Mouse (Mus musculus): ENCODE data around the gene Fry. TPM values are rescaled to one million over a fixed set of nuclear protein-coding genes. Genes with fewer than 3 reads are reported as not detected.

Fry gene
- total RNA-seq, 2 experiments from 2014 or later, result 74.1 to 86.7 TPM

DNA sequence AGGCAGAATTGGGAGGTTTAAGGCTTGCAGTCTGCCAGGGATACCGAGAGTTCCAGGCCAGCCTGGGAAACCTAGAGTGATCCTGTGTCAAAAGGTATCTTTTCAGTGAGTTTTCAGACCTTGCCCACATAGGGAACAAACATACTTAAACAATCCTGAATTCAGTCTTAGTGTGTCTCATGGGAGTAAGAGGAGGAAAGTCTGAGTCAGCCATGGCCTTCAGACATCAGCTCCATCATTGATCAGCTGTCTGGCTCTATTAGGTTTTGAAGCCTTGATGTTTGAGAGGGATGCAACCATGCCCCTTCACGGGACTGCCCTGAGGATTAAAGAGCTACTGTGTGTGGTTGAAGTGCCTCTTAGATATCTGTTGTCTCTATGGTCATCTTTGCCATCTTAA is 232.7 kb downstream of the Fry start:
- no peak for DNase-seq
- intact Hi-C loops (cut with DNase I; ENCODE audit: low total_unique reads), result loop anchor here (10.0 kb wide), 1 partner anchor 116 kb away; no protein-coding TSS in a partner anchor

DNA sequence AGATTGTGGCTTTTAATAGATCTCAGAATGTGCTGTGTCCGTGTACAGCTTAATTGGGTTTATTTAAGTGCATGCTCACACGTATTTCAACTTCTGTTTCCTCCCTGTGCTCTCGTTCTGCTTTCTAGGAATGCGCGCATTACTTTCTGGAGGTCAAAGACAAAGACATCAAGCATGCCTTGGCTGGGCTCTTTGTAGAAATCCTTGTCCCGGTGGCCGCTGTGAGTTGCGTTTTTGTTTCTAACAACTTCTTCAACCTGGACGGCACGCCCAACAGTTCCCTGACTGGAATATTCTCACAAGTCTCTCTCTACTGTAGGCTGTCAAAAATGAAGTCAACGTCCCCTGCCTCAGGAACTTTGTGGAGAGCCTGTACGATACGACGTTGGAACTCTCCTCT is 240.2 kb downstream of the Fry start:
- no peak for DNase-seq
- intact Hi-C loops (cut with DNase I; ENCODE audit: low total_unique reads), result loop anchor here (10.0 kb wide), 1 partner anchor 124 kb away; no protein-coding TSS in a partner anchor

DNA sequence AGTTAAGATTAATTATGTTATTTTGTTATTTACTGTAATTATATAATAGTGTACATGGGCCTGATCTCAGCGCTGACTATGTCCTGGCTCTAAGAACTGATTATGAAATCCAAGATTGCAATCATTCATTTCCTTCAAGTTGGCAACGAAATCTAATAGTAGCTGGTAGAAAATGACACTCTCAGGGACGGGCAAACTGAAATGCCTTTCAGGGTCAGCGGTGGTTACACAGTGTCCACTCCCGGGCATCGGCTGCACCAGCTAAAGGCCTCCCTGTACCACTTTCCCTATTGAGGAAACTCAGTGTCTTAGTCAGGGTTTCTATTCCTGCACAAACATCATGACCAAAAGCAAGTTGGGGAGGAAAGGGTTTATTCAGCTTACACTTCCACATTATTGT is 243.8 kb downstream of the Fry start:
- DNase-seq, result peak; percentile 10
- intact Hi-C loops (cut with DNase I; ENCODE audit: low total_unique reads), result loop anchor here (10.0 kb wide), 1 partner anchor 107 kb away; no protein-coding TSS in a partner anchor

DNA sequence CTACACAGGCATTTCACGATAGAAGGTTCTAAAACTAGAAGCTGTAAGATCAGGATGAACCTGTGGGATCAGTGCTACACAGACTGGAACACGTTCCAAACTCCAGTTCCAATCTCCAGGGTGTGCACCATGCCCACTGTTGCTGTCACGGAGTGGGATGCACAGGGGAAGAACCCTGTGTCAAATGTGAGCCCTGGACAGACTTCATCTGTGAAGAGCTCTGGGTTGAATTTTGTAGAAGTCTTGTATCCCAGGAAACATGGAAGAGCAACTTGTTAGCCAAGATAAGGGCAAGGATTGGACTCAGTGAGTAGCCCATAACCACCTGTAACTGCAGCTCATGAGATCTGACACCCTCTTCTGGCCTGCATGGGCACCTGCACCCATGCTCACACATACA is 246.2 kb downstream of the Fry start:
- no peak for DNase-seq
- intact Hi-C loops (cut with DNase I; ENCODE audit: low total_unique reads), result loop anchor here (10.0 kb wide), 1 partner anchor 110 kb away; no protein-coding TSS in a partner anchor

DNA sequence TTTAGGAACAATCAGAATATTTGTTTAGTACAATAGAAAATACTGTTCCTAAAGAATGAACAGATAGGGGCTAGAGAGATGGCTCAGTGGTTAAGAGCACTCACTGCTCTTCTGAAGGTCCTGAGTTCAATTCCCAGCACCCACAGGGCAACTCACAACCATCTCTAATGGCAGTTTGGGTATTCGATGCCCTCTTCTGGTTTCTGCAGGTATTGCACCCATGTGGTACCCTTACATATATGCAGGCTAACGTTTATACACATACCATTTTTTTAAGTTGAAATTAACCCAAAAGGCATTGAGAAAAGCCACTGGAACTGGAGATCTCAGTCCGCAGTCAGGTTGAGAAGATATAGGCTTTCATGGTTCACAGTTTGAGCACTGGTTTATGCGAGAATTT is 248.6 kb downstream of the Fry start:
- DNase-seq, result no peak
- intact Hi-C loops (cut with DNase I; ENCODE audit: low total_unique reads), result loop anchor here (10.0 kb wide), 1 partner anchor 112 kb away; no protein-coding TSS in a partner anchor

DNA sequence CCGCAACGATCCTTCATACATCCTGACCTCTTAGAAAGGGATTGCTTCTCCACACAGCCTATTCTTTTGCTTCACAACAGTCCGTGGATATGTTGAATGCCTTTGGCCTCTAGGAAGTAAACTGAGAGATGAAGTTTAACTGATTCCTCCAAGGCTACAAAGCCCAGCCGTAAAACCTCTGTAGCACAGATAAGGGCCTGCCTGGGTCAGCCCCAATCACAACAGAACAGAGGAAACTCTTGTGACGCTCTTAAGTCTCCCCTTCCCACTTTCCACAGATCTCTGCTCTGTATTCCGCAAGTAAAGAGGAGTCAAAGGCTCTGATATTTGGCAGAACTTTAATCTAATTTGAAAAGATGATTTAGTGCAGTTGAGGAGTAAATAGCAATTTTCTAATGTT is 251.8 kb downstream of the Fry start:
- DNase-seq, result no peak

DNA sequence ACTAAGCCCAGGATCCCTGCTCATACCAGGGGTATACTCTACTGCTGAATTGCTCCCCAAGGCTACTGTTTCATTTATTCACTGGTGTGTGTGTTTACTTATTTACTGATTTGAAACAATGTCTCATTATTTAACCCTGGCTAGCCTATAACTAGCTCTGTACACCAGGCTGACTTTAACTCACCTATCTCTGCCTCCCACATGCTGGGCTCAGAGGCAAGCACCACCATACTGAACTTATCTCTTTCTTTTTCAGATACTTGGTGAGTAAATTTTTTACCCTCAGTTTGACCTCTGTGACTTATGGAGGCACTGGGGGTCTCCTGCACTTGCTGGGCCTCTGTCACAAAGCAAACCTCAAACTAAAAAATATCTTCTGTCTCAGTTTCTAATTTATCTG is 252.4 kb downstream of the Fry start:
- intact Hi-C loops (cut with DNase I; ENCODE audit: low total_unique reads), result no loop called here
- DNase-seq, result no peak

More for the DNA sequence above, 251.8 kb downstream of the Fry start:
- intact Hi-C loops (cut with DNase I; ENCODE audit: low total_unique reads), result no loop called here

DNA sequence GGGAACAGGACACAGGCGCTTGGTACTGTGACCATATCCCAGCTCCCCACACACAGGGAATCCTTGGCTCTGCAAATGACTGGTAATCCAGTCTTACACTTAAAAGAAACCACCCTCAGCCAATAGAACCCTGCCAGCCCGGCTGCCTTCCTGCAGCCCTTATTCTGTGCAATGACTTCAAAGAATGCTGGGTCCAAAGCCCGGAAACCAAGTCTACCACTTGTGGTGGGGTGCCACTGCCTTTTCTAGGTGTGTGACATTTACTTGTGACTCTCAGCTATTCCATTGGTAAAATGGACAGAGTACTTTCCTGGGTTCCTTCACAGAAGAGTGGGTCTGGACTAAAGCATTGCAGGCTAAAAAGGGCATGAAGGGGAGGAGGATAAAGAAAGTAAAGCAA is 254.5 kb downstream of the Fry start:
- no peak for DNase-seq
- intact Hi-C loops (cut with DNase I; ENCODE audit: low total_unique reads), result no loop called here

DNA sequence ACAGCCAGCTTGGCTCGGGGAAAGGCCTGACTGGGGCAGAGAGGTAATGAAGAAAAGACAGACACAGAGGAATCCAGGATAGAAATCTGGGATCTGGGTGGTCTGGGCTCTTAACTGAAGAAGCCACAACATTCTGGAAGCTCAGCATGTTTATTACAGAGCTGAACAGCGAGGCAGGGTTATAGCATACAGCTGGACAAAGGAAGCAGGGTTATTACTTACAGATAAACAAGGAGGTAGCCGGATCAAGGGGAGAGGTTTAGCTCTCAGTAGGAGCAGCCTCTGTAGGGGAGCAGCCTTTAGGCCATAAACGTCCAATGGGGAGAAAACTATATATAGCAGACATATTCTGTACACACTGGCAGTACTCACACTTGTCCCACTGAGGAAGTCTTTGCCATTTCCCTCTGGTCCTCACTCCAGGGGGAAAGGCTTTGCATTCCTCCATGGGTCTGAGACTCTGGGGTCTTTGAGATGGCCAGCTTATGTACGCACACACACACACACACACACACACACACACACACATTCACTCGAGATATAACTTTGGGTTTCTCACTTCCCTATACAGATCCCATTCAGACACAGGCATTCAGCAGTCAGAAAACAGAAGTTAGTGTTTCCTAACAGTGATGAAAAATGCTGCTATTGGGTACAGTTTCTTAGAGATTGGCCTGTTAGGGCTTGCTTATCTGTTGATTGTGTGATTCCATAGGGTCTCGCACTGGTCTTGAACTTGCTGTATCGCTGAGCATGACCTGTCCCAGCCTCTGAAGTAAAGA is 256.5 kb downstream of the Fry start:
- DNase-seq, result no peak
- intact Hi-C loops (cut with DNase I; ENCODE audit: low total_unique reads), result no loop called here

DNA sequence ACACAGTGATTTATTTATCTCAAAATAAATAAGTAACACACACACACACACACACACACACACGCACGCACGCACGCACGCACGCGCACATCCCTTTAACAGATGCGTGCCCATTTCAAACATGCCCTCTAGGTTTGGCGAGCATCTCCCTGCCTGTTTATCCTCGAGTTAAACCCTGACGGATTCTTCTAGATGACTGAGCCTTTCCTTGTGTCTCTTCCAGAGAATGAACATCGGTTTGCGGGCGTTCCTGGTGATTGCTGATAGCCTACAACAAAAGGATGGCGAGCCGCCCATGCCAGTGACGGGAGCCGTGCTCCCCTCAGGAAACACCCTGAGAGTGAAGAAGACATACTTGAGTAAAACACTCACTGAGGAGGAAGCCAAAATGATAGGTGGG is 260.1 kb downstream of the Fry start:
- intact Hi-C loops (cut with DNase I; ENCODE audit: low total_unique reads), result no loop called here
- DNase-seq, result no peak

DNA sequence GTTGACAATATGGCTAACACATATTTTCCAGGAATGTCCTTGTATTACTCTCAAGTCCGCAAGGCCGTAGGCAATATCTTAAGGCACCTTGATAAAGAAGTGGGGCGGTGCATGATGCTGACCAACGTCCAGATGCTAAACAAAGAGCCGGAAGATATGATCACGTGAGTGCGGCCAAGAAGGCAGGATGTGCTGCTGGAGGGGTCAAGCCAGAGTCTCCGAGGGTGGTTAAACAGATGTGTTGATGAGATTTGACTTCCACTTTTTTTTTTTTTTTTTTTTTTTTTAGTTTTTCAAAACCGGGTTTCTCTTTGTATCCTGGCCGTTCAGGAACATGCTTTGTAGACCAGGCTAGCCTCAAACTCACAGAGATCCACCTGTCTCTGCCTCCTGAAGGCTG is 262.3 kb downstream of the Fry start:
- intact Hi-C loops (cut with DNase I; ENCODE audit: low total_unique reads), result no loop called here
- DNase-seq, result no peak

DNA sequence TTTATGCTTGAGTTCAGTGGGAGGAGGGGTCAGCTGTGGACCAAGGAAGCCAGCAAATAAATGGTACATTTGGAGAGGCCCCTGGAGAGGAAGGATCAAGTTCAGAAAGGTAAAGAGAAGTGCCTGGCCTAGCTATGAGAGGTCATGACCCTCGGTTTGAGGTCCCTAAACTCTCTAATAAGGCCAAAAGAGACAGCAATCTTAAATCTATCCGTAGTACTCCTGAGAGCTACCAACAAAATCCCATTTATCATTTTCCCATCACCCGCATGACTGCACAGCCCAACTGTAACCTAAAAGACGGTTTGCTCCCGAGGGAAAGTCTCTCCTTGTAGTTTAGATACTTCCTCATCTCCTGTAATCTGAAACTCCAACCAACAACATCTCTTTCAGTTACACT is 264.0 kb downstream of the Fry start:
- DNase-seq, result no peak
- intact Hi-C loops (cut with DNase I; ENCODE audit: low total_unique reads), result no loop called here

DNA sequence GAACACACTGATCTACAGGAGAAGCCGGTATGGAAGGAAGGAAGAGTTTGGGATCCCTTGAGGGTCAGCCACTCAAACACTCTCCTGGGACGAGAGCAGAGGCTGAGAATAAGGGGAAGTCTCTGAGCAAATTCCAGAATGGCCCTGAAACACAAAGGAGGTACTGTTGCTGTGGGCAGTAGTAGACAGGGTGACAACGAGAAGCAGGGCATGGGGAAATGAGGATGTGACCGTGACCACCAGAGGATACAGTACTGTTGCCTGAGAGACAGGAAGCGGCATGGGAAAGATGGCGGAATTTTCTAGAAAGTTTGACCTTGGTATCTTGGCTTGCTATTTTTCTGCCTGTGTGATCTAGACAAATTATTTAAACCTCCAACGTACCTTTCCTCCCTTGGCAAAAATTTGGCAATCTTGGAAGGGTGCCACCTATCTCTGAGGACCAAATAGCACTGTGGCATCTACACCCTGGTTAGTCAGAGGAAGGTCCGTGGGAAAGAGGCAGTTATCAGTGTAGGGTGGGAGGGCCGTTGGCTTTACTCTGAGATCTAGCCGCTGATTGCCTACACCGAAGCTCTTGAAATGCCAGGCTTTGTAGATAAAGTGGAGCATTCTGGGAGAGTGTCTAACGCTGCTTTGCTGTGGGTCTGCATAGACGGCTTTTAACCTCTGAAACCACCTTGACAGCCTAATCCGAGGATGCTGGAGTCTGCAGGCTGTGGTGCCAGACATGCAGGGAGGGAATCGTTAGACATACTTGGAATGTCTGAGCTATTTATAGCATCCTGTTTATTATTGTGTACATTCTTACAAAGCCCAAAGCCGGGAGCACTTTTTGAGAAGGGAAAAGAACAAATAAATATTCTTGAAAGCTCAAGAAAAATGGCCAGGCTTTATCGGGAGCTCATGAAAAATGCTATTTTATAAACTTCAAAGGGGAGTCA is 266.1 kb downstream of the Fry start:
- DNase-seq, result no peak
- intact Hi-C loops (cut with DNase I; ENCODE audit: low total_unique reads), result no loop called here

DNA sequence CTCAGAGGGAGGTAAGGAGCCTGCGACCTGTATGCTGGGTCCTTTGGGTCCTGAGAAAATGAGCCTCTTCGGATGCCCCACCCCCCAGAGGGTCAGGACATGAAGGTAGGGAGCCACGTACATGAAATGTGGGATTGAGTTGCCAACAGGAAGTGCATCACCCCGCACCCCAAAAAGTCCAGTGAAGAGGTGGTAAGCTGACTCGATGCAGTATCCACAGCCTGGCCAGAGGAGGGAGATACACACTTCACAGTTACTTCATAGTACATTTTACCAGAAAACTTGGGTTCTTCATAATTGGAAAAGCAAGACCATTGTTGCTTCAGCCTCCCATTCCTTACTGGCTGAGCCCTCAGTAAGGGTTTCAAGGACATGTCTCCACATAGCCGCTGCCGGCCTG is 266.8 kb downstream of the Fry start:
- intact Hi-C loops (cut with DNase I; ENCODE audit: low total_unique reads), result no loop called here

DNA sequence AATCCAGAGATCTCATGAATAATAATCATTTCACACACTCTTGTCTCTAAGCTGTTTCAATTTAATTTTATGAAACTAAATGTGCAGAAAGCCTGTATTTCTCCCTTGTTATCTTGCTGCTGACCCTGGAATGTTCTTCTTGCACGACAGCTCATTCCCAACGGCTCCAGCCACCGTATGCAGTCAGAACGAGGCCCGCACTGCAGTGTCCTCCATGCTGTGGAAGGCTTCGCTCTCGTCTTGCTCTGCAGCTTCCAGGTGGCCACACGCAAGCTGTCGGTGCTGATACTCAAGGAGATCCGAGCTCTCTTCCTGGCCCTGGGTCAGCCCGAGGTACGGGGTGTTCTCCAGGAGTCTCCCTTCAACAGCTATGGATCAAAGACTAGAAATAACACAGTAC is 270.2 kb downstream of the Fry start:
- DNase-seq, result no peak
- intact Hi-C loops (cut with DNase I; ENCODE audit: low total_unique reads), result no loop called here

More for the DNA sequence above, 266.8 kb downstream of the Fry start:
- no peak for DNase-seq

DNA sequence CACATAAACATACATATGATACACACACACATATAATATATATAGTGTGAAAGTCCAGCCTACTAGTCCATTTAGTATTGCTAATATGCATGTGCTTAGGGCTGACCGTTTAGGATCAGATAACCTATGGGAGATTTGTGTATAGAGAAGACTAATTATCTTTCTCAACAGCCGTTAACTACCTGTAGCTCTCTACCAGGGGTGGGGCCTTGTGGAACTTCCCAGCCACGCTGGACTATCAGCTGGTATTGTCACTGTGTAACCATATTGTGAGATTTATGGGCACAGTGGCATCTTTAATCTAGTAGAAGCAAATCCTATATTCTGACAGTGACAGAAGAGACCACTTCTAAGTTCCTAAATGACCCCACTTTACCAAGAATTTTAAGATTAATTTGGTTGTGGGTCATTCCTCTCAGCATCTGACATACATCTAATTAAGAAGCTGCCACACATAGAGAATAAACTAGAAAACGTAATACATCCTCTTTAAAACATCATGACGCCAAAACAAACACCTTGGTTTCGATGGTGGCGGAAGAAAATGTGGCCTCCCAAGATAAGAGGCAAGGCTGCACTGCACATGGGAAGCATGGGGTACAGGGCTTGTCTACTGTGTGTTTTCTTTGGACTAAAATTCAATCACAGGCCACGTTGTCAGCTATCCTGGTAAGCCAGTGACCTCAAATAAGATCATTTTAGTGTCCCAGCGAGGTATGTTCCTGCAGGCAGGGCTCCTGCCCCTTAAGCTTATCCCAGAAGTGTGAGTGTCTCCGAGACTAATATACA is 271.3 kb downstream of the Fry start:
- DNase-seq, result no peak
- intact Hi-C loops (cut with DNase I; ENCODE audit: low total_unique reads), result no loop called here

DNA sequence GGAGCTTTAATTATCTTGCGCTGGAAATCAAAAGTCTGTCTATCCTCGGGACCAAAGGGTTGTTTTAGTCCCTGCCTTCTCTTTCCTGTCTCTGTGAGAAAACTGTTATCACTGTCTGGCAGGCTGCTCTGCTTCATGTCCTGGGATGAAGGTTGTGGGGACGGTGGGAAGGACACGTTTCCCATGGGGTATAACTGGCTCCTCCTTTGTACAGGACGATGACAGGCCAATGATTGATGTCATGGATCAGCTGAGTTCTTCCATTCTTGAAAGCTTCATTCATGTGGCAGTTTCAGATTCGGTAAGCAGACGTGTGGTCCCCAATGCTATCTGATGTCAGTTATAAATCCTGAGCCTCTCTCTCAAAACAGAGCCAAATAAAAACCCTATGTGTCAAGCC is 272.0 kb downstream of the Fry start:
- no peak for DNase-seq
- intact Hi-C loops (cut with DNase I; ENCODE audit: low total_unique reads), result no loop called here

DNA sequence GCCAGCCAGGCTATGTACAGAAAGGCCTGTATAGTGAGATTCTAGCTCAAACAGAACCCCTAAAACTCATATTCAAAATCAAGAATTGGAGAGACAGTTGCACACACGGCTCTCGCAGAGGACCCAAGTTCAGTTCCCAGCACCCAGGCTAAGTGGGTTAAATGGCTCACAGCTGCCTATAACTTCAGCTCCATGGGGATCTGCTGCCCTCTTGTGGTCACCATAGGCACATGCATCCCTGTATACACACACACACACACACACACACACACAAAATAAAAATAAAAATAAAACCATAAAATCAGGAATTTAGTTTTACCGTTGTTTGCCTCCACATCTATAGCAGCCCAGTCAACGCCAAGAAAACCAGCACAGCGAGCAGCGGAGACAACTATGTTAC is 276.2 kb downstream of the Fry start:
- DNase-seq, result no peak
- intact Hi-C loops (cut with DNase I; ENCODE audit: low total_unique reads), result no loop called here

DNA sequence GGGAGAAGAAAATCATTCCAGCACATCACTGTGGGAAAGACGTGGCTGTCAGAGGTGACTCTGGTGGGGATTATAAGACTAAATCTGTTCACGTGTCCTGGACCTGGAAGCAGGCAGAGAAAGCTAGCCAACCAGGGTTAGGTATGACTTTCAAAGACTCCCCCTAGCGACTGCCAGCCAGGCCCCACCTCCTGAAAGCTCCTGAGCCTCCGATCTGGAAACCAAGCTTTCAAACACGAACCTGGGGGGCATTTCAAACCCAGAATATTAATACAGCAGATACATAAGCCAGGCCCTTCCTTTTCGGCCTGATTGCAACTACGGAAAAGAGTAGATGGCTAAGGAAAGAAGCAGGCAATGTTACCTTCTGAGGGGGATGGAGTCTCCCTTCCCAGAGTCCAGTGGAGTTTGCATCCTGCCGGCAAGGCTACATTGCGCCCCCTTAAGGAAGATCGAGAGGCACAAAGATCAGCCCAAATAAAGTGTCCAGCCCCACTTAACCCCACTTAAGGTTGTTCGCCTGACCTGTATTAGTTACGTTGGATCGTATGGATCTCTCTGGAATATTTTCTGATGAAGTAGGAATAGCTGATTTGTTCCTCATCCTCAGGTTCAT is 284.5 kb downstream of the Fry start:
- no peak for DNase-seq
- intact Hi-C loops (cut with DNase I; ENCODE audit: low total_unique reads), result loop anchor here (10.0 kb wide), 1 partner anchor 168 kb away; no protein-coding TSS in a partner anchor

All from gastrocnemius, postnatal 14 days (tissue).